Mouse (Mus musculus) olfactory bulb, adult 2 months (tissue): ENCODE measurements around the gene Myo9a. TPM values are rescaled to one million over a fixed set of nuclear protein-coding genes. Genes with fewer than 3 reads are reported as not detected.
"Not testable (repeated sequence)": the region's sequence is repeated elsewhere in the genome, so short reads cannot be mapped to it uniquely, and the experiment has no call there.

ENCODE experiments used
- H3K27ac ChIP-seq: fragments of 200-500 bp; 2 replicates; pipeline ENCODE4 v1.5.1; 2012; ENCODE audit warnings: low read depth, low read length; ENCODE audit not compliant: insufficient read depth
- H3K4me1 ChIP-seq: fragments of 200-500 bp; 2 replicates; pipeline ENCODE4 v1.6.1; 2012; ENCODE audit warnings: low read length; ENCODE audit not compliant: control insufficient read depth, insufficient read depth
- H3K4me3 ChIP-seq: fragments of 200-500 bp; 2 replicates; pipeline ENCODE4 v1.5.1; 2012; ENCODE audit warnings: mild to moderate bottlenecking, low read depth, low read length, moderate library complexity; ENCODE audit not compliant: insufficient read depth
- CTCF ChIP-seq: fragments of 200-500 bp; IDR thresholded peaks from 2 replicates; pipeline ENCODE4 v1.5.1; 2012; ENCODE audit warnings: low read depth, mild to moderate bottlenecking, low read length, moderate library complexity; ENCODE audit not compliant: insufficient read depth
- POLR2A ChIP-seq: fragments of 200-500 bp; IDR thresholded peaks from 2 replicates; pipeline ENCODE4 v1.6.1; 2012; ENCODE audit warnings: mild to moderate bottlenecking, low read depth, low read length, moderate library complexity; ENCODE audit not compliant: insufficient read depth
- WGBS: fragments of 180-500 bp; shearing (Covaris S2); methylation state at CpG from one replicate; pipeline ENCODE4 v1.1.7; 2018; 5-methylcytosine and 5-hydroxymethylcytosine counted together
- polyA plus RNA-seq: library from polyadenylated mRNA; stranded (reverse); fragments of >200 nt; gene quantifications from 2 replicates; pipeline ENCODE4 v1.2.4, GENCODE M21; 2012; ENCODE audit warnings: low replicate concordance; ENCODE audit not compliant: missing spikeins, insufficient read depth, insufficient read length

Gene Myo9a
- polyA plus RNA-seq, 1 experiment: 25.2 TPM

GRCm38 (mm10) chr9:59884551-59884950 is 133.9 kb downstream of the Myo9a start:
- Histone ChIP-seq H3K27ac (no peak overlapping the region), H3K4me3 (no peak overlapping the region), H3K4me1 (no peaks in the 10 kb centered on the region)
- TF ChIP-seq POLR2A (no peak), CTCF (no peak)

- Histone ChIP-seq H3K27ac (no peak overlapping the region), H3K4me1 (no peaks in the 10 kb centered on the region), H3K4me3 (no peak overlapping the region)
- no peak for TF ChIP-seq POLR2A
- no peak for TF ChIP-seq CTCF
- 89% methylated on average over 1 of the region's 1 CpGs for WGBS
Measured at GRCm38 (mm10) chr9:59903382-59903781, 152.7 kb downstream of the Myo9a start.

- H3K4me3 ChIP-seq: no peak overlapping the region
- H3K4me1 ChIP-seq: no peaks in the 10 kb centered on the region
- TF ChIP-seq POLR2A: no peak
- TF ChIP-seq CTCF: no peak
- 98% methylated on average over 1 of the region's 1 CpGs for WGBS
- H3K27ac ChIP-seq: no peak overlapping the region
Measured at GRCm38 (mm10) chr9:59914761-59915160, 164.1 kb downstream of the Myo9a start.

GRCm38 (mm10) chr9:59930248-59930647 is 179.6 kb downstream of the Myo9a start:
- 83% methylated on average over 3 of the region's 3 CpGs for WGBS
- TF ChIP-seq POLR2A (no peak), CTCF (no peak)
- no peak overlapping the region for H3K4me3 ChIP-seq
- no peak overlapping the region for H3K27ac ChIP-seq
- no peaks in the 10 kb centered on the region for H3K4me1 ChIP-seq

GRCm38 (mm10) chr9:59935866-59936265 is 185.2 kb downstream of the Myo9a start:
- 88% methylated on average over 8 of the region's 8 CpGs for WGBS

GRCm38 (mm10) chr9:59938529-59938928 is 187.8 kb downstream of the Myo9a start:
- no peaks in the 10 kb centered on the region for H3K4me1 ChIP-seq
- H3K4me3 ChIP-seq: no peak overlapping the region
- TF ChIP-seq CTCF (no peak), POLR2A (no peak)
- WGBS: 92% methylated on average over 8 of the region's 8 CpGs
- no peak overlapping the region for H3K27ac ChIP-seq

More at GRCm38 (mm10) chr9:59935866-59936265, 185.2 kb downstream of the Myo9a start:
- H3K27ac ChIP-seq, H3K4me3 ChIP-seq, H3K4me1 ChIP-seq: not testable (repeated sequence)

GRCm38 (mm10) chr9:59939691-59940090 is 189.0 kb downstream of the Myo9a start:
- no peak overlapping the region for H3K27ac ChIP-seq
- H3K4me1 ChIP-seq: no peaks in the 10 kb centered on the region
- H3K4me3 ChIP-seq: no peak overlapping the region
- TF ChIP-seq CTCF (no peak), POLR2A (no peak)
- WGBS: 79% methylated on average over 2 of the region's 2 CpGs

- no peak overlapping the region for H3K4me3 ChIP-seq
- WGBS: 84% methylated on average over 11 of the region's 12 CpGs
- H3K27ac ChIP-seq: no peak overlapping the region
- H3K4me1 ChIP-seq: no peaks in the 10 kb centered on the region
- TF ChIP-seq POLR2A (no peak), CTCF (no peak)
Measured at GRCm38 (mm10) chr9:59940913-59941884, 190.5 kb downstream of the Myo9a start.

- Histone ChIP-seq H3K27ac (no peak overlapping the region), H3K4me3 (no peak overlapping the region), H3K4me1 (no peaks in the 10 kb centered on the region)
- no peak for TF ChIP-seq POLR2A
- TF ChIP-seq CTCF: no peak
- 78% methylated on average over 9 of the region's 9 CpGs for WGBS
Measured at GRCm38 (mm10) chr9:59941885-59942350, 191.2 kb downstream of the Myo9a start.
